Mouse (Mus musculus): Measurements from ENCODE around the gene Lrrc8c. TPM values are rescaled to one million over a fixed set of nuclear protein-coding genes. Genes with fewer than 3 reads are reported as not detected.
A peak's percentile ranks its signal among the peaks of the same experiment; 100 is the strongest.

The Lrrc8c gene
- polyA plus RNA-seq, 1 experiment from 2014 or later = 23.0 TPM

DNA sequence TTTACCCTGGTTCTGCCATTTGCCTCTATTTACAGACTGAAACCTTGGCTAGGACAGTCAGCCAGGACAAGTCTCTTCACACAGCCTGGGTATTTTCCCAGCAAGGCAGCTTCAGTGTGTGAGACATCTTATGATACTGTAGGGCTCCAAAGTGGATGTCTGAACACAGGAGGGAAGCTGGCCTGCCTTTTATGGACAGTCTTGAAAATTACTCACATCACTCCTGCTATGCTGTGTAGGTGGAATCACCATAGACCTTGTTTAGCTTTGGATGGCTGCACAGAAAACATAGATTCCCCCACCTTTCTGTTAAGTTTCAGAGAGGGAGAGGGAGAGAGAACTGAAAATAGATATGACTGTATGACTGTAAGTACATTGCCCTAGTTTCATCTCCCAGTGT, 99.3 kb downstream of the Lrrc8c start:
- peaks cover 4% of the 10 kb centered on the region; the same call in 1 of the 2 replicates for H3K4me1 ChIP-seq (ENCODE audit: insufficient read depth, low read depth, low read length)
- no peak overlapping the region for H3K27ac ChIP-seq (ENCODE audit: low read length)
- H3K9ac ChIP-seq (replicated peaks; ENCODE audit: low read depth) = no peak overlapping the region
- H3K27me3 ChIP-seq (replicated peaks; ENCODE audit: insufficient read depth, low read length) = no peaks in the 10 kb centered on the region
- H3K9me3 ChIP-seq (ENCODE audit: low read length) = no peaks in the 10 kb centered on the region
- TF ChIP-seq EP300 (IDR thresholded peaks at IDR 0.05) = no peak
- TF ChIP-seq CTCF (IDR thresholded peaks at IDR 0.05) = no peak
- H3K4me2 ChIP-seq (replicated peaks; ENCODE audit: low read depth, low read length) = no peak overlapping the region
- no peak overlapping the region for H3K4me3 ChIP-seq (ENCODE audit: low read depth, low read length)
- DNase-seq (ENCODE audit: low spot score) (no peak), ATAC-seq (no peak)
- no peaks in the 10 kb centered on the region for H3K36me3 ChIP-seq (ENCODE audit: insufficient read depth, low read length)

DNA sequence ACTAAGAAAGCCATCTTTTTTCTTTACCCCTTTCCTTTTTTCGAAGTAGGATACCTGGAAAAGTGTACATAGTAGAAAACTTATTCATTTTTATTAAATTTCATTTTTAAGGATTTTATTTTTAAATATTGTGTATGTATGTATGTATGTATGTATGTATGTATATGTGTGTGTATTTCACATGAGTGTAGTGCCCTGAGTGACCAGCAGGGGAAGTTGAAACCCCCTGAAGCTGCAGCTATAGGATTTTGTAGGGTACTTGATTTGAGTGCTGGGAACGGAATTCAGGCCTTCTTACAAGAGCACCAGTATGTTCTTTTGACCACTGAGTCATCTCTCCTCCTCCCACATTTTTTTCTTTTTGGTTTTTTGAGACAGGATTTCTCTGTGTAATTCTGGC, 100.5 kb downstream of the Lrrc8c start:
- Histone ChIP-seq H3K9me3 (ENCODE audit: low read length) (no peaks in the 10 kb centered on the region), H3K36me3 (ENCODE audit: insufficient read depth, low read length) (no peaks in the 10 kb centered on the region), H3K27me3 (replicated peaks; ENCODE audit: insufficient read depth, low read length) (no peaks in the 10 kb centered on the region), H3K9ac (replicated peaks; ENCODE audit: low read depth) (no peak overlapping the region), H3K4me1 (ENCODE audit: insufficient read depth, low read depth, low read length) (peaks cover 4% of the 10 kb centered on the region; the same call in 1 of the 2 replicates), H3K27ac (ENCODE audit: low read length) (0 out of 2 replicates have a peak overlapping the region, but pooled peaks have one; percentile 51), H3K4me2 (replicated peaks; ENCODE audit: low read depth, low read length) (no peak overlapping the region), H3K4me3 (ENCODE audit: low read depth, low read length) (no peak overlapping the region)
- TF ChIP-seq EP300 (IDR thresholded peaks at IDR 0.05) = no peak
- TF ChIP-seq CTCF (IDR thresholded peaks at IDR 0.05) = peak; percentile 39; the same call in 1 of the 2 replicates
- DNase-seq (ENCODE audit: low spot score) (no peak), ATAC-seq (no peak)
- 81% methylated on average over 2 of the region's 2 CpGs for WGBS

DNA sequence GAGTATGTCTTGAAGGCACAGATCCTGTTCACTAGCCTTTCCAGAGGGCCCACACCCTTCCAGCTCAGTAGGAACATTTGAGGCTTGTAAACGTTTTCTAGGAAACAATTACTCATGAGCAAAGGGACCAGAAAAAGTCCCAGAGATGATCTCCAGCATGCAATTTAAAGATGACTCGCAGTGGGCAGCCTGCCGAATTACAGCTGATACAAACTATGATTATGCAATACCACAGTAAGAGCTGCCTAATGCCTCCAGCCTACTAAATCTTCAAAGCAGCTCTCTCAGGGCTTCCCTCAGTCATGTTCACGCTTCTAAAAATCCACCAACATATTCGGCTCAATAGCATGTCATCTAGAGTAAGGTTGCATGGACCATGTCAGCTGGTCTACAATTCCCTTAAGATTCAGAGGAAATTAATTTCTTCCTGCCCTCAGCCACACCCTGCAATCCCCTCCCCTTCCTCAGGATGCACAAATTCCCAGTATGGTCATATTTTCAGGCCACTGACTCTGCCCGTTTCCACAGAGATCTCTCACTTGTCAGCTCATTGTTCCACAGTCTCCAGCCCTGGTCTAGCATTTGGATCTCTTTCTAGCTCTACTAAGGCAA, 101.4 kb downstream of the Lrrc8c start:
- H3K9ac ChIP-seq (replicated peaks; ENCODE audit: low read depth) = no peak overlapping the region
- ATAC-seq (peak; percentile 80), DNase-seq (ENCODE audit: low spot score) (peak; percentile 85)
- H3K27ac ChIP-seq (ENCODE audit: low read length) = peak overlapping the region; percentile 82
- H3K4me1 ChIP-seq (ENCODE audit: insufficient read depth, low read depth, low read length) = peaks cover 4% of the 10 kb centered on the region; the same call in 1 of the 2 replicates
- H3K27me3 ChIP-seq (replicated peaks; ENCODE audit: insufficient read depth, low read length) = no peaks in the 10 kb centered on the region
- H3K36me3 ChIP-seq (ENCODE audit: insufficient read depth, low read length) = no peaks in the 10 kb centered on the region
- no peak overlapping the region for H3K4me3 ChIP-seq (ENCODE audit: low read depth, low read length)
- H3K9me3 ChIP-seq (ENCODE audit: low read length) = no peaks in the 10 kb centered on the region
- H3K4me2 ChIP-seq (replicated peaks; ENCODE audit: low read depth, low read length) = no peak overlapping the region
- 30% methylated on average over 6 of the region's 6 CpGs for WGBS
- TF ChIP-seq CTCF (IDR thresholded peaks at IDR 0.05) (no peak), EP300 (IDR thresholded peaks at IDR 0.05) (peak; percentile 80)

DNA sequence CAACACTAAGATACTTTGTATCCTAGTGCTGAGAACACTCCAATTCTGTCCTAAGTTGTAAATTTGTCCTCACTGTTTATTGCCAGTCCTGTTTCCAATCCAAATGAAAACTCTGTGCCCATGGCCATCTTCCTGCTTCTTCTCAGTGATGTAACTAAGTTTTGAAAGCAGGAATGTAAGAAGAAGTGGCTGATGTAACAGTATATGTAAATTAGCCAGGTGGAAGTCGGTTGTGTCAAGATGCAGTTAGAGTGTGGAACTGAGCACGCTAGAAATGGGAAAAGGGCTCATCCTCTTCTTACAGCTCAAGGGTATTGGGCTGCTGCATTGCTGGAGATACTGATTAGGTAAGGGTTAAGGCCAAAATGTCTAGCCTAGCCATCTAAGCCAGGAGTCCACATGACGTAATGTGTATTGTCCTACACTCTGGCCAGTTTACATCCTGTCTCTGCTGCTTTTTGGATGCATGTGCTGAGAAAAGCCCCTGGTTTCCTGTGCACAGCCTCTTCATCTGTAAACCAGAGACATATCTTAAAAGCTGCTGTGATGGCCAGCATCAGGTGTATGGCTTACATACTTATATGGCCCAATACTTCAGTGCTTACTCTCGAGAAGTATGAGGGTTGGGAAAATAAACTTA, 104.0 kb downstream of the Lrrc8c start:
- TF ChIP-seq EP300 (IDR thresholded peaks at IDR 0.05) (peak; percentile 83), CTCF (IDR thresholded peaks at IDR 0.05) (no peak)
- Histone ChIP-seq H3K4me3 (ENCODE audit: low read depth, low read length) (no peak overlapping the region), H3K27ac (ENCODE audit: low read length) (peak overlapping the region; percentile 68), H3K27me3 (replicated peaks; ENCODE audit: insufficient read depth, low read length) (no peaks in the 10 kb centered on the region), H3K9me3 (ENCODE audit: low read length) (no peaks in the 10 kb centered on the region), H3K4me2 (replicated peaks; ENCODE audit: low read depth, low read length) (no peak overlapping the region), H3K9ac (replicated peaks; ENCODE audit: low read depth) (no peak overlapping the region), H3K4me1 (ENCODE audit: insufficient read depth, low read depth, low read length) (peaks cover 4% of the 10 kb centered on the region; the same call in 1 of the 2 replicates), H3K36me3 (ENCODE audit: insufficient read depth, low read length) (no peaks in the 10 kb centered on the region)
- WGBS = 32% methylated on average over 4 of the region's 4 CpGs
- ATAC-seq (peak; percentile 36; the same call in 1 of the 2 replicates), DNase-seq (ENCODE audit: low spot score) (peak; percentile 33)

DNA sequence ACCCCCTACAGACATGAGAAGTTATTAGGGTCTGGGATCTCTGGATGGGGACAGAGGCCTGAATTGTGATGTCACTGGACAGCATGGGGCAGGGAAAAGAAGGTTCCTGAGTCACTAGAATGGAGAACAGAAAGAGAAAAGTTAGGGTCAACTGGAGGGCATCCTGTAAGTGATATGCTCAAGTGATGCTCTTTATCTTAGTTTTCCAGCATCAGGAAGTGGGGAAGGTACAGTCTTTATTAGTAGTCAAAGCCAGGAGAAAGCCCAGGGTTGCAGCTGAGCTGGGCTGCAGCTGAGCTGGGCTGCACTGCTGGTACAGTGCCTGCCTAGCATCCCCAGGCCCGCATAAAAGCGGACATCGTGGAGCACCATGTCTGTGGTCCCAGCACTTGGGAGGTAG, 105.1 kb downstream of the Lrrc8c start:
- H3K4me2 ChIP-seq (replicated peaks; ENCODE audit: low read depth, low read length) = no peak overlapping the region
- peak overlapping the region; percentile 68 for H3K27ac ChIP-seq (ENCODE audit: low read length)
- peaks cover 4% of the 10 kb centered on the region; the same call in 1 of the 2 replicates for H3K4me1 ChIP-seq (ENCODE audit: insufficient read depth, low read depth, low read length)
- ATAC-seq (no peak), DNase-seq (ENCODE audit: low spot score) (no peak)
- no peaks in the 10 kb centered on the region for H3K9me3 ChIP-seq (ENCODE audit: low read length)
- H3K27me3 ChIP-seq (replicated peaks; ENCODE audit: insufficient read depth, low read length) = no peaks in the 10 kb centered on the region
- no peak for TF ChIP-seq CTCF (IDR thresholded peaks at IDR 0.05)
- no peak overlapping the region for H3K9ac ChIP-seq (replicated peaks; ENCODE audit: low read depth)
- no peak overlapping the region for H3K4me3 ChIP-seq (ENCODE audit: low read depth, low read length)
- 90% methylated on average over 3 of the region's 3 CpGs for WGBS
- no peaks in the 10 kb centered on the region for H3K36me3 ChIP-seq (ENCODE audit: insufficient read depth, low read length)

DNA sequence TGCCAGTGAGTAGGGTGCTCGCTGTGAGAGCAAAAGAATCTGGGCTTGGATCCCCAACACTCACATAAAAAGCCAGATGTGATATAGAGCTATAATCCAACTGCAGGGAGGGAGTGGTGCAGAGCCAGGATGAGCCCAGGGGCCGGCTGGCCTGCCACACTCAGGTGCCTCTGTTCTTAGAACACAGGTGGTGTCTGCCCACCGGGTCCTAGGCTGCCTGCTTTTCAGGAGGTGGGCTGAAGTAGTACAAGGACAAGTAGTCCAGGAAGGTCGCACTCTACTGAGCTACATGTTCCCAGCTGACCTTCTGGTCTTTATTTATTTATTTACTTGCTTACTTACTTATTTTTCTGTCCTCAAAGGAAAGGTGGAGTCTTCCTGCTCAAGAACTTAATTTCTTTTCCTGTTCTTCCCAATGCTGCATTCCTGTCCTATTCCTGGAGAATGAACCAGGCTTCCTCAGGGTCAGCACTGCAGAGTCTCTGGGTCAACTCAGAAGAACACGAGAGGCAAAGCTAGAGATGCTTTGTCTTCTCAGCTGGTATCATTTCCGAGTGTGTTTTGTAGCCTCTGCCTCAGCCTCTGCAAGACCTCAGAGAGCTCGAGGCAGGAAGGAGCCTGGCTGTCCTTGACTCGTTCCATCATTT, 106.4 kb downstream of the Lrrc8c start:
- 53% methylated on average over 8 of the region's 8 CpGs for WGBS
- no peak overlapping the region for H3K4me2 ChIP-seq (replicated peaks; ENCODE audit: low read depth, low read length)
- peak; percentile 60 for ATAC-seq
- H3K9me3 ChIP-seq (ENCODE audit: low read length) = no peaks in the 10 kb centered on the region
- peak overlapping the region; percentile 66 for H3K27ac ChIP-seq (ENCODE audit: low read length)
- DNase-seq (ENCODE audit: low spot score) = peak; percentile 38
- no peaks in the 10 kb centered on the region for H3K27me3 ChIP-seq (replicated peaks; ENCODE audit: insufficient read depth, low read length)
- peaks cover 4% of the 10 kb centered on the region; the same call in 1 of the 2 replicates for H3K4me1 ChIP-seq (ENCODE audit: insufficient read depth, low read depth, low read length)
- no peaks in the 10 kb centered on the region for H3K36me3 ChIP-seq (ENCODE audit: insufficient read depth, low read length)
- TF ChIP-seq CTCF (IDR thresholded peaks at IDR 0.05) (no peak), EP300 (IDR thresholded peaks at IDR 0.05) (no peak; the same call in none of the 2 replicates)
- no peak overlapping the region; the same call in 1 of the 2 replicates for H3K9ac ChIP-seq (replicated peaks; ENCODE audit: low read depth)
- H3K4me3 ChIP-seq (ENCODE audit: low read depth, low read length) = no peak overlapping the region
